Mouse (Mus musculus) frontal cortex, postnatal 25 days (tissue): ENCODE results near the gene Acads.
"Not testable (repeated sequence)": the region's sequence is repeated elsewhere in the genome, so short reads cannot be mapped to it uniquely, and the experiment has no call there.

Experiments used
- DNase-seq, 2 experiments: peaks; one replicate each; pipeline ENCODE4 v3.0.0; 2022; ENCODE audit warnings: low spot score in 2 of 2

The Acads gene

GRCm38 (mm10) chr5:115118961-115119570 lies at the start of gene Acads:
Gene Acads (minus strand): TSS chr5:115119346.
- peak in 1 of 2 experiments; percentile 27 for DNase-seq

- DNase-seq = no peak
These were observed 48.2 kb upstream of the Acads start for GRCm38 (mm10) chr5:115167396-115167795.

- DNase-seq = no peak
These were observed 47.7 kb upstream of the Acads start for GRCm38 (mm10) chr5:115166815-115167194.

GRCm38 (mm10) chr5:115165895-115166814 lies 47.0 kb upstream of the Acads start:
- DNase-seq = no peak

GRCm38 (mm10) chr5:115165351-115165750 lies 46.2 kb upstream of the Acads start:
- DNase-seq = no peak

GRCm38 (mm10) chr5:115164446-115164845 lies 45.3 kb upstream of the Acads start:
- not testable (repeated sequence) for DNase-seq

- peak; percentile 36 to 67 for DNase-seq
These were observed 44.4 kb upstream of the Acads start for GRCm38 (mm10) chr5:115163563-115163962.

GRCm38 (mm10) chr5:115161940-115162279 lies 42.8 kb upstream of the Acads start:
- not testable (repeated sequence) for DNase-seq

GRCm38 (mm10) chr5:115161064-115161939 lies 42.2 kb upstream of the Acads start:
- DNase-seq = no peak

GRCm38 (mm10) chr5:115160655-115161054 lies 41.5 kb upstream of the Acads start:
- no peak for DNase-seq

GRCm38 (mm10) chr5:115159165-115159564 lies 40.0 kb upstream of the Acads start:
- DNase-seq = no peak

- peak; percentile 97 to 98 for DNase-seq
These were observed 39.2 kb upstream of the Acads start, which contains the start of gene Mlec for GRCm38 (mm10) chr5:115158040-115158983. Gene Mlec (minus strand): TSS chr5:115158179.

- DNase-seq = no peak
These were observed 37.9 kb upstream of the Acads start for GRCm38 (mm10) chr5:115156933-115157589.

GRCm38 (mm10) chr5:115156401-115156800 lies 37.3 kb upstream of the Acads start:
- DNase-seq = no peak

- no peak for DNase-seq
These were observed 36.7 kb upstream of the Acads start for GRCm38 (mm10) chr5:115155831-115156230.

- DNase-seq = no peak
These were observed 36.0 kb upstream of the Acads start for GRCm38 (mm10) chr5:115155156-115155631.

GRCm38 (mm10) chr5:115152132-115152956 lies 33.2 kb upstream of the Acads start:
- DNase-seq = no peak

- no peak for DNase-seq
These were observed 32.3 kb upstream of the Acads start for GRCm38 (mm10) chr5:115151457-115151856.

- DNase-seq = no peak
These were observed 31.8 kb upstream of the Acads start for GRCm38 (mm10) chr5:115150991-115151390.
